Mouse (Mus musculus): ENCODE data around the gene Gm10260. TPM values are rescaled to one million over a fixed set of nuclear protein-coding genes. Genes with fewer than 3 reads are reported as not detected.
A peak's percentile ranks its signal among the peaks of the same experiment; 100 is the strongest.

The Gm10260 gene
- polyA plus RNA-seq, 1 experiment from 2014 or later = 4.7 TPM

GRCm38 (mm10) chr13:97782063-97782462 is 21.6 kb upstream of the Gm10260 start:
- Histone ChIP-seq H3K9me3 (replicated peaks) (no peaks in the 10 kb centered on the region), H3K4me2 (replicated peaks) (no peak overlapping the region), H3K4me3 (replicated peaks) (no peak overlapping the region), H3K36me3 (no peaks in the 10 kb centered on the region), H3K27me3 (no peaks in the 10 kb centered on the region), H3K27ac (replicated peaks) (no peak overlapping the region), H3K4me1 (peaks cover 22% of the 10 kb centered on the region; the same call in 1 of the 2 replicates), H3K9ac (no peak overlapping the region)
- WGBS = 27% methylated on average over 7 of the region's 7 CpGs
- no peak for ATAC-seq (ENCODE audit: insufficient number of reproducible peaks, low FRiP score, low TSS enrichment, low read depth)

- H3K9me3 ChIP-seq (replicated peaks) = no peaks in the 10 kb centered on the region
- H3K4me2 ChIP-seq (replicated peaks) = no peak overlapping the region
- no peak overlapping the region for H3K27ac ChIP-seq (replicated peaks)
- no peak overlapping the region for H3K4me3 ChIP-seq (replicated peaks)
- no peak for ATAC-seq (ENCODE audit: insufficient number of reproducible peaks, low FRiP score, low TSS enrichment, low read depth)
- 72% methylated on average over 7 of the region's 7 CpGs for WGBS
- no peaks in the 10 kb centered on the region for H3K36me3 ChIP-seq
- peaks cover 25% of the 10 kb centered on the region; the same call in 1 of the 2 replicates for H3K4me1 ChIP-seq
- H3K9ac ChIP-seq = no peak overlapping the region
- no peaks in the 10 kb centered on the region for H3K27me3 ChIP-seq
Observed at GRCm38 (mm10) chr13:97781637-97782036, 21.2 kb upstream of the Gm10260 start.

GRCm38 (mm10) chr13:97780556-97780955 is 20.1 kb upstream of the Gm10260 start:
- 69% methylated on average over 2 of the region's 2 CpGs for WGBS
- no peaks in the 10 kb centered on the region for H3K27me3 ChIP-seq
- H3K9ac ChIP-seq = no peak overlapping the region
- H3K4me2 ChIP-seq (replicated peaks) = no peak overlapping the region
- H3K36me3 ChIP-seq = no peaks in the 10 kb centered on the region
- no peak overlapping the region for H3K4me3 ChIP-seq (replicated peaks)
- peaks cover 23% of the 10 kb centered on the region; the same call in 1 of the 2 replicates for H3K4me1 ChIP-seq
- no peak for ATAC-seq (ENCODE audit: insufficient number of reproducible peaks, low FRiP score, low TSS enrichment, low read depth)
- H3K9me3 ChIP-seq (replicated peaks) = no peaks in the 10 kb centered on the region
- no peak overlapping the region for H3K27ac ChIP-seq (replicated peaks)

DNA sequence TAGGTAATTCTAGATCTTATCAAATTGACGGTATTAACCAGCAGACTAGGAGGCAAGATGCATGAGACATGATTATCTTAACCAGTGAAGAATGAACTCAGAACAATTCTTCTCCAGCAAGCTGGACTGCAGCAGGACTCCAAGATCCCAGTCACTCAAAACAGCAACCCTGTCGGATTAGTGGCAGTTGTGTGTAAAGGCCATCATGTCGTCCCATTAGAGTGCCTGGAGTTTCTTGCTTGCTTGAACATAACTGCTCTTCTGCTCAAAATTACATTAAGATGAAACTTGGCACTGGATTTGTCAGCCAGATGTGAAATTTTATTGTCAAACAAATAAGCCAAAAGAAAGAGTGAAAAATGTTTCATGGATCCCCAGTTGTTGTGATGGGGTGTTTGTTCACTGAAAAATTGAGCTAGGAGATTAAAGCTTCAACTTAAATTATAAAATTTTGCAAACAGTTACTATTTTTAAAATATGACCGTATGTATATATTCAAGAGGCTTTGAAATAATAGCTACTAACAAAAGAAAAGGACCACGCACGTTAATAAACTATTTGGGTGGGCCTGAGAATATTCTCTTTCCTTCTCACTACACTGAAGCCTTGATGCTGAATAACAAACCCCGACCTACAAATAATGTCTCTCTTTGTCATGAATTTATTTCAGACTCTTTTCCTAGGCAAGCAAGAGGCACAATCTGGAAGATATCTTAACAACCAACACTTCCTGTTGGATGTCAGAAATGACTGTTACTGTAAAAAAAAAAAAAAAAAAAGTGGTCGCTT is 19.4 kb upstream of the Gm10260 start:
- no peaks in the 10 kb centered on the region for H3K9me3 ChIP-seq (replicated peaks)
- no peaks in the 10 kb centered on the region for H3K36me3 ChIP-seq
- no peaks in the 10 kb centered on the region for H3K27me3 ChIP-seq
- 59% methylated on average over 8 of the region's 8 CpGs for WGBS
- H3K4me2 ChIP-seq (replicated peaks) = no peak overlapping the region
- H3K27ac ChIP-seq (replicated peaks) = no peak overlapping the region
- 0 out of 2 replicates have a peak, but pooled peaks cover 20% of the 10 kb centered on the region for H3K4me1 ChIP-seq
- H3K4me3 ChIP-seq (replicated peaks) = no peak overlapping the region
- H3K9ac ChIP-seq = no peak overlapping the region
- ATAC-seq (ENCODE audit: insufficient number of reproducible peaks, low FRiP score, low TSS enrichment, low read depth) = no peak

DNA sequence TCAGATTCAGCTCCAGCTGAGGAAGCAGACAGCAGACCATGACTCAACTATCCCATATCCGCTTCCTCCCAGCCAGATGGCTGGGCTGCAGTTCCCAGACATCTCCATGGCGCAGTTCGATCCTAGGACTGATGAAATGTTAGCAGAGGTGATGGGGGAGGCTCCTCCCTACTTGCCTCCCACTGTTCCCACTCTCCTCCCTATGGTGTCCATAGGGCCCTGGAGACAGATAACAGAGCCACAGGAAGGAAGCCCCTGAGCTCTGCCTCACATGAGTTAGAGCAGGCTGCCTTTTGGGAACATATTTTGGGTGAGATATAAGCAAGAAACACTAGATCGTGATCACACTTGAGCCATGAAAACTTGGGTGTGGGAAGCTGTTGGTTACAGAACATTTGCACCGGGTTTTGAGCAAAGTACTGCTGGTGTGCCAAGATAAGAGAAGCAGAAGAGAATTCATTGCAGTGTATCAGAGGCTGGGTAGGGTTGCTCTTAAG is 18.3 kb upstream of the Gm10260 start:
- H3K4me3 ChIP-seq (replicated peaks) = no peak overlapping the region
- no peak overlapping the region for H3K9ac ChIP-seq
- WGBS = 84% methylated on average over 5 of the region's 5 CpGs
- H3K27ac ChIP-seq (replicated peaks) = no peak overlapping the region
- H3K9me3 ChIP-seq (replicated peaks) = no peaks in the 10 kb centered on the region
- no peaks in the 10 kb centered on the region for H3K27me3 ChIP-seq
- H3K36me3 ChIP-seq = no peaks in the 10 kb centered on the region
- no peak for ATAC-seq (ENCODE audit: insufficient number of reproducible peaks, low FRiP score, low TSS enrichment, low read depth)
- no peak overlapping the region for H3K4me2 ChIP-seq (replicated peaks)
- H3K4me1 ChIP-seq = 0 out of 2 replicates have a peak, but pooled peaks cover 22% of the 10 kb centered on the region

- no peak for ATAC-seq (ENCODE audit: insufficient number of reproducible peaks, low FRiP score, low TSS enrichment, low read depth)
- WGBS = 78% methylated on average over 2 of the region's 2 CpGs
- no peaks in the 10 kb centered on the region for H3K27me3 ChIP-seq
Observed at GRCm38 (mm10) chr13:97777667-97778066, 17.2 kb upstream of the Gm10260 start.

GRCm38 (mm10) chr13:97776702-97777101 is 16.3 kb upstream of the Gm10260 start:
- Histone ChIP-seq H3K4me3 (replicated peaks) (no peak overlapping the region), H3K4me1 (0 out of 2 replicates have a peak, but pooled peaks cover 22% of the 10 kb centered on the region), H3K9me3 (replicated peaks) (no peaks in the 10 kb centered on the region), H3K27me3 (no peaks in the 10 kb centered on the region), H3K4me2 (replicated peaks) (no peak overlapping the region), H3K36me3 (no peaks in the 10 kb centered on the region), H3K27ac (replicated peaks) (no peak overlapping the region), H3K9ac (no peak overlapping the region)
- 60% methylated on average over 3 of the region's 3 CpGs for WGBS
- ATAC-seq (ENCODE audit: insufficient number of reproducible peaks, low FRiP score, low TSS enrichment, low read depth) = no peak

More at GRCm38 (mm10) chr13:97777667-97778066, 17.2 kb upstream of the Gm10260 start:
- Histone ChIP-seq H3K4me1 (0 out of 2 replicates have a peak, but pooled peaks cover 22% of the 10 kb centered on the region), H3K4me3 (replicated peaks) (no peak overlapping the region), H3K9me3 (replicated peaks) (no peaks in the 10 kb centered on the region), H3K27ac (replicated peaks) (no peak overlapping the region), H3K9ac (no peak overlapping the region), H3K4me2 (replicated peaks) (no peak overlapping the region), H3K36me3 (no peaks in the 10 kb centered on the region)

- Histone ChIP-seq H3K4me3 (replicated peaks) (no peak overlapping the region), H3K9me3 (replicated peaks) (no peaks in the 10 kb centered on the region), H3K4me2 (replicated peaks) (no peak overlapping the region), H3K27ac (replicated peaks) (no peak overlapping the region), H3K36me3 (no peaks in the 10 kb centered on the region), H3K9ac (no peak overlapping the region), H3K27me3 (no peaks in the 10 kb centered on the region), H3K4me1 (0 out of 2 replicates have a peak, but pooled peaks cover 20% of the 10 kb centered on the region)
- ATAC-seq (ENCODE audit: insufficient number of reproducible peaks, low FRiP score, low TSS enrichment, low read depth) = no peak
- WGBS = 87% methylated on average over 8 of the region's 8 CpGs
Observed at GRCm38 (mm10) chr13:97775907-97776306, 15.5 kb upstream of the Gm10260 start.

DNA sequence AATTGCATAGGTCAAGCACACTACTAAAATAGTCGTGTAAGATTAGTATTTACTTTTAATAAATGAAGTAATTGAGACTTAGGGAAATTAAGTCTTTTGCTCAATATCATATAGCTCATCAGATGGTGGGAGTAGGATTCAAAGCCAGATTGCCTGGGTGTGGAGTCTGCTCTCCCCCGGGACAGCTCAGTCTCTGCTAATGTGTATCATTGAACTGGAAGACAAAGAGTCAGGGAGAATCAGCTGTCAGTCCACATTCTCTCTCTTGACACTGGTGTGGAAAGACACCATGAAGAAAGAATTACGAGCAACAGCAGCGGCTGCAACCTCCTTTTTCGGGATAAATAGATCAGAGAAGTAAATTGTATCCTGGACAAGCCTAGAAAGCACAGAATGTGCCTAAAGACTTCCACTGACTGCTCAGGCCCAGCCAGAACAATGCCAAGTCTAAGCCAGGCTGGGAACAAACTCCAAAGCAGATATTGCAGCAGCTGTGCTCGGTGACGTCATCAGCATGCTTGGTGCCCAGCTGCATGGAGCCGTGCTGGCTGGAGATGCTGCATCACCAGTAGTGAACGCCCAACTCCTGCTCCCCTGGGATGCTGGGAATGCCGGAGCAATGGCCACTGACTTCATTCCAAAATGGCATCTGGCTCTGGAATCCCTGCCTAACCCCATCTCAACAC is 14.5 kb upstream of the Gm10260 start:
- Histone ChIP-seq H3K27ac (replicated peaks) (peak overlapping the region; percentile 51; the same call in 1 of the 2 replicates), H3K36me3 (no peaks in the 10 kb centered on the region), H3K9ac (no peak overlapping the region), H3K27me3 (no peaks in the 10 kb centered on the region), H3K4me3 (replicated peaks) (no peak overlapping the region), H3K4me1 (0 out of 2 replicates have a peak, but pooled peaks cover 16% of the 10 kb centered on the region), H3K9me3 (replicated peaks) (no peaks in the 10 kb centered on the region), H3K4me2 (replicated peaks) (no peak overlapping the region)
- 57% methylated on average over 10 of the region's 10 CpGs for WGBS
- ATAC-seq (ENCODE audit: insufficient number of reproducible peaks, low FRiP score, low TSS enrichment, low read depth) = peak; percentile 34; the same call in 1 of the 2 replicates

DNA sequence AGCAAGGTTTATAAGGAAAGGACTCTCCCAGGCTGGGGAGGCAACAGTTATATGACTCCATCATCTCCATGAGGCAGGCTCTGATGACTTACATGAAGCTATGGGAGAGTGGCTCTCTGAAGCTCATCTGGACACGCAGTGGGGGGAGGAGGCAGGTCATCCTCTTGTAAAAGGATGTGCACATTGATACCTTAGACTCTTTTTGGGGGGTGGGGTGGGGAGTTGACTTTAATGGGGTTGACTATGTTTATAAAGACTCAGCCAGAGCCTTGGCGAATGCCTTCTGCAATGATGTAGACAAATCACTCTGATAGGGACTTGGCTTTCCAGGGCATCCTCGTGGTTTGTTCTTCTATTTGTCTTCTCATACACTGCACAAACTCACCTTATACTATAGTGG is 8.8 kb upstream of the Gm10260 start:
- Histone ChIP-seq H3K9ac (no peak overlapping the region), H3K4me3 (replicated peaks) (no peak overlapping the region), H3K36me3 (no peaks in the 10 kb centered on the region), H3K9me3 (replicated peaks) (no peaks in the 10 kb centered on the region), H3K4me1 (0 out of 2 replicates have a peak, but pooled peaks cover 4% of the 10 kb centered on the region), H3K27ac (replicated peaks) (no peak overlapping the region), H3K4me2 (replicated peaks) (no peak overlapping the region), H3K27me3 (no peaks in the 10 kb centered on the region)
- ATAC-seq (ENCODE audit: insufficient number of reproducible peaks, low FRiP score, low TSS enrichment, low read depth) = no peak
- 82% methylated on average over 3 of the region's 3 CpGs for WGBS

DNA sequence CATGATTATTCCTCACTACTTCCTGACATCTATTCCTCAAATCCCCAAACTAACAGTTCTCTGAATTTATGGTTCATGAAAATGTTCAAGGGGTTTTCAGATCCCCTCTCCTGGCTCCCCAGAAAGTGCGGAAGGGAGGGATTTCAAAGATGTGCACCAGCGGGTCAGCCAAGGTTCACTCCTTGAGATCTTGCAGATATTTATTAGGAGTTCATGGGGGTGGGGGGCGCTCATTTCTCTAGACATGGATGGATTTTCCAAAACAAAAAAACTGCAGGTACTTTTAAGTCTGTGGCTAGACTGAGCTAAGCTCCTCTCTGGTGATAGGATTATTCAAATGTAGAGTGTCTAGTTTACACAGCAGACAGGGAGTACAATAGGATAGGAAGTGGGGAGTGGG is 8.4 kb upstream of the Gm10260 start:
- no peak for ATAC-seq (ENCODE audit: insufficient number of reproducible peaks, low FRiP score, low TSS enrichment, low read depth)
- 79% methylated on average over 3 of the region's 3 CpGs for WGBS

More for the DNA sequence above, 8.4 kb upstream of the Gm10260 start:
- Histone ChIP-seq H3K4me3 (replicated peaks) (no peak overlapping the region), H3K4me2 (replicated peaks) (no peak overlapping the region), H3K27ac (replicated peaks) (no peak overlapping the region), H3K4me1 (0 out of 2 replicates have a peak, but pooled peaks cover 7% of the 10 kb centered on the region), H3K9ac (no peak overlapping the region), H3K36me3 (no peaks in the 10 kb centered on the region), H3K27me3 (no peaks in the 10 kb centered on the region), H3K9me3 (replicated peaks) (no peaks in the 10 kb centered on the region)
